Mouse (Mus musculus) heart, postnatal 0 days (tissue): Measurements from ENCODE around the gene Avpi1. TPM values are rescaled to one million over a fixed set of nuclear protein-coding genes. Genes with fewer than 3 reads are reported as not detected.

Experiments
- ATAC-seq: fragments of 200-750 bp; cut with Nextera tagmentation; 2 replicates; pipeline ENCODE4 v1.8.0; 2017; ENCODE audit warnings: low read depth, moderate number of reproducible peaks, moderate library complexity; ENCODE audit not compliant: insufficient read depth
- DNase-seq: peaks from one replicate; pipeline ENCODE4 v3.0.0-alpha.2; 2016; ENCODE audit warnings: low spot score
- H3K27ac ChIP-seq: fragments of 300-500 bp; sonication (generic); 2 replicates; pipeline ENCODE4 v1.5.1; 2014; ENCODE audit warnings: low read depth, mild to moderate bottlenecking
- H3K27me3 ChIP-seq: fragments of 300-500 bp; sonication (generic); 2 replicates; pipeline ENCODE4 v1.6.1; 2014; ENCODE audit warnings: low read length, mixed read lengths; ENCODE audit not compliant: control insufficient read depth, insufficient read depth
- H3K36me3 ChIP-seq: fragments of 300-500 bp; sonication (generic); replicated peaks from 2 replicates; pipeline ENCODE4 v1.6.1; 2014; ENCODE audit warnings: low read length, mixed read lengths; ENCODE audit not compliant: control insufficient read depth, insufficient read depth
- H3K4me1 ChIP-seq: fragments of 300-500 bp; sonication (generic); 2 replicates; pipeline ENCODE4 v1.6.1; 2014; ENCODE audit warnings: antibody characterized with exemption; ENCODE audit not compliant: control insufficient read depth, insufficient read depth
- H3K4me2 ChIP-seq: fragments of 300-500 bp; sonication (generic); 2 replicates; pipeline ENCODE4 v1.6.1; 2014; ENCODE audit warnings: low read depth, mild to moderate bottlenecking, low read length, moderate library complexity
- H3K4me3 ChIP-seq: fragments of 300-500 bp; sonication (generic); 2 replicates; pipeline ENCODE4 v1.5.1; 2014; ENCODE audit warnings: low read depth, low read length
- H3K9ac ChIP-seq: fragments of 300-500 bp; sonication (generic); replicated peaks from 2 replicates; pipeline ENCODE4 v1.6.1; 2014; ENCODE audit warnings: low read depth, low read length, mixed read lengths
- H3K9me3 ChIP-seq: fragments of 300-500 bp; sonication (generic); replicated peaks from 2 replicates; pipeline ENCODE4 v1.6.1; 2016; ENCODE audit warnings: low read length; ENCODE audit not compliant: control insufficient read depth
- CTCF ChIP-seq: IDR thresholded peaks from 2 replicates; pipeline ENCODE4 v1.5.1; 2016; ENCODE audit warnings: antibody characterized with exemption, control low read depth, low read depth
- EP300 ChIP-seq: IDR thresholded peaks from 2 replicates; pipeline ENCODE4 v1.6.1; 2016; ENCODE audit warnings: antibody characterized with exemption, low read depth
- WGBS: fragments of 180-500 bp; shearing (Covaris S2); extraction: QIAGEN DNeasy Blood & Tissue Kit; methylation state at CpG from one replicate; pipeline ENCODE4 v1.1.7; 2014; 5-methylcytosine and 5-hydroxymethylcytosine counted together
- polyA plus RNA-seq: library from polyadenylated mRNA; unstranded; fragments of >200 nt; fragmentation: Nextera tagmentation; extraction: Ambion mirVana; gene quantifications from 2 replicates; pipeline ENCODE4 v1.2.1, GENCODE M21; 2015
- total RNA-seq: library from RNA; depleted of rRNA; stranded (reverse); fragments of >200 nt; gene quantifications from 2 replicates; pipeline ENCODE4 v1.2.3, GENCODE M21; 2014; ENCODE audit warnings: low replicate concordance

Gene Avpi1
- total and polyA plus RNA-seq, 2 experiments from 2014 or later = 39.9 to 46.0 TPM

DNA sequence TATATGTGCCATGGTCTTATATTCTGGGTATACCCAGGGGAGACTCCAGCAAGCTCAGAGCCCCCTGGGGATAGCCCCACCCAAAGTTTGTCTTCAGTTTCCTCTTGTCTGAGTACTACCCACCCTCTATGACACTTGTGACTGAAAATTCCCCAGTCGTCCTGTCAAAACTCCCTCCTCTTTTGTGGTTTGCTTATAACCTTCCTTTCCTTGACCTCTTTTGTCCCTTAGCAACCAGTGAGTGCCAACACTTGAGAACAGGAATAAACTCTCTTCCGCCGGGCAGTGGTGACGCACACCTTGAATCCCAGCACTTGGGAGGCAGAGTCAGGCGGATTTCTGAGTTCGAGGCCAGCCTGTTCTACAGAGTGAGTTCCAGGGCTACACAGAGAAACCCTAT lies 15.2 kb upstream of the Avpi1 start:
- Histone ChIP-seq H3K9me3 (no peaks in the 10 kb centered on the region), H3K4me2 (no peak overlapping the region), H3K4me3 (no peak overlapping the region), H3K4me1 (peaks cover 5% of the 10 kb centered on the region), H3K36me3 (no peaks in the 10 kb centered on the region), H3K27me3 (no peaks in the 10 kb centered on the region), H3K27ac (peak overlapping the region; percentile 49), H3K9ac (no peak overlapping the region)
- ATAC-seq (no peak; the same call in 1 of the 2 replicates), DNase-seq (peak; percentile 81)
- TF ChIP-seq CTCF = no peak
- no peak for TF ChIP-seq EP300
- WGBS = 19% methylated on average over 6 of the region's 6 CpGs

DNA sequence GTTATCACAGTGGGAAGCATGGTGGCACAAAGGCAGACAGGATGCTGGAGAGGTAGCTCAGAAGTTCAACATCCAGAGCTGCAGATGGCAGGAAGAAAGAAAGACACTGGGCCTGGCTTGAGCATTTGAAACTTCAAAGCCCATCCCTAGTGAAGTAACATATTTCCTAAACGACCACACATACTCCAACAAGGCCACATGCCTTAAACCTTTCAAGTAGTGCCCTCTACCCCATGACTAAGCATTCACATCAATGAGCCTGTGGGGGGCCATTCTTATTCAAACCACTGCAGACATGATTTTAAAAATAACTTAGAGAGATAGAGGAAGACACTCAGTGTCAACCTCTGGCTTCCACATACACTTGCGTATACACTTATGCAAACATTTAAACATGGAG lies 13.9 kb upstream of the Avpi1 start:
- H3K4me3 ChIP-seq = no peak overlapping the region
- WGBS = 87% methylated on average over 2 of the region's 2 CpGs
- ATAC-seq = no peak
- H3K27ac ChIP-seq = no peak overlapping the region
- TF ChIP-seq EP300 = no peak
- no peak for TF ChIP-seq CTCF
- no peaks in the 10 kb centered on the region for H3K27me3 ChIP-seq
- H3K9ac ChIP-seq = no peak overlapping the region
- H3K36me3 ChIP-seq = no peaks in the 10 kb centered on the region
- no peak for DNase-seq
- H3K4me2 ChIP-seq = no peak overlapping the region
- H3K4me1 ChIP-seq = no peaks in the 10 kb centered on the region
- no peaks in the 10 kb centered on the region for H3K9me3 ChIP-seq

DNA sequence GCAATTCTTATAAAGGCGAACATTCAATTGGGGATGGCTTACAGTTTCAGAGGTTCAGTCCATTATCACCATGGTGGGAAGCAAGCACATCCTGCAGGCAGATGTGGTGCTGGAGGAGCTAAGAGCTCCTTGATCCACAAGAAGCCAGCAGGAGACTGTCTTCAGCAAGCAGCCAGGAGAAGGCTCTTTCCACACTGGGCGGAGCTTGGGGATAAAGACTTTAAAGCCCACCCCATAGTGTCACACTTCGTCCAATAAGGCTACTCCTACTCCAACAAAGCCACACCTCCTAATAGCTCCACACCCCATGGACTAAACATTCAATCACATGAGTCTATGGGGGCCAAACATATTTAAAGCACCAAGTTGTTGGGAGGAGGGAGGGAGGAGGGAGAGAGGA lies 13.1 kb upstream of the Avpi1 start:
- Histone ChIP-seq H3K27me3 (no peaks in the 10 kb centered on the region), H3K36me3 (no peaks in the 10 kb centered on the region), H3K4me2 (no peak overlapping the region), H3K4me1 (no peaks in the 10 kb centered on the region), H3K27ac (no peak overlapping the region), H3K9ac (no peak overlapping the region), H3K4me3 (no peak overlapping the region), H3K9me3 (no peaks in the 10 kb centered on the region)
- DNase-seq (no peak), ATAC-seq (no peak)
- TF ChIP-seq EP300 (no peak), CTCF (no peak)
- 77% methylated on average over 3 of the region's 3 CpGs for WGBS

DNA sequence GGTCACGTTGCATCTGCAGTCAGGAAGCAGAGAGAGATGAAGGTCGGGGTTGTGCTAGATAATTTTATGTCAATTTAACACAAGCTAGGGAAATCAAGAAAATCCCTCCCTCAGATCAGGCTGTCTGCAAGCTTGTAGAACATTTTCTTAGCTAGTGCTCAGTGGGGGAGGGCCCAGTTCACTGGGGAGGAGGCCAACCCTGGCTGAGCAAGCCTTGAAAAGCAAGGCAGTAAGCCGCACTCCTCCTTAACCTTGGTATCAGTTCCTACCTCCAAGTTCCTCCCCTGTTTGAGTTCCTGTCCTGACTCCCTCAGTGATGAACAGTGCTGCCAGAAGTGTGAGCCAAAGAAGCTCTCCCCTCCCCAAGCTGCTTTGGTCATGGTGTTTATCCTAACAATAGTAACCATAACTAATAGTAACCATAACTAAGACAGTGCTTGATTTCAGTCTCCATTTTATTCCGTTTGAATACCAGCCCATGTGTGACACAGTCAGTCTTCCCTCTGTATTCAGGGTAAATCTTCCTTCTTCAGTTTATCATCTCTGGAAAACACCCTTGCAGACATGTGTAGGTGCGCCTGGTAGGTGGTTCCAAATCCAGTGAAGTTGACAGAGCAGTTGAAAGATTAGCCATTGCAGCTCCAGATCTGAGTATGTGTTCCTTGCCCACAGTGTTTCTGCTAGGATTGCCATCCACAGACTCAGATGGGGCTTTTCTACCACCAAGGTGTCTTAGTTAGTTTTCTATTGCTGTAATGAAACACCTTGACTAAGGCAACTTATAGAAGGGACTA lies 11.1 kb upstream of the Avpi1 start:
- Histone ChIP-seq H3K4me2 (no peak overlapping the region), H3K4me3 (no peak overlapping the region), H3K27me3 (no peaks in the 10 kb centered on the region), H3K27ac (no peak overlapping the region), H3K36me3 (no peaks in the 10 kb centered on the region), H3K9ac (no peak overlapping the region), H3K9me3 (no peaks in the 10 kb centered on the region), H3K4me1 (no peaks in the 10 kb centered on the region)
- ATAC-seq (no peak), DNase-seq (no peak)
- WGBS = 73% methylated on average over 5 of the region's 5 CpGs
- no peak for TF ChIP-seq CTCF
- TF ChIP-seq EP300 = no peak

DNA sequence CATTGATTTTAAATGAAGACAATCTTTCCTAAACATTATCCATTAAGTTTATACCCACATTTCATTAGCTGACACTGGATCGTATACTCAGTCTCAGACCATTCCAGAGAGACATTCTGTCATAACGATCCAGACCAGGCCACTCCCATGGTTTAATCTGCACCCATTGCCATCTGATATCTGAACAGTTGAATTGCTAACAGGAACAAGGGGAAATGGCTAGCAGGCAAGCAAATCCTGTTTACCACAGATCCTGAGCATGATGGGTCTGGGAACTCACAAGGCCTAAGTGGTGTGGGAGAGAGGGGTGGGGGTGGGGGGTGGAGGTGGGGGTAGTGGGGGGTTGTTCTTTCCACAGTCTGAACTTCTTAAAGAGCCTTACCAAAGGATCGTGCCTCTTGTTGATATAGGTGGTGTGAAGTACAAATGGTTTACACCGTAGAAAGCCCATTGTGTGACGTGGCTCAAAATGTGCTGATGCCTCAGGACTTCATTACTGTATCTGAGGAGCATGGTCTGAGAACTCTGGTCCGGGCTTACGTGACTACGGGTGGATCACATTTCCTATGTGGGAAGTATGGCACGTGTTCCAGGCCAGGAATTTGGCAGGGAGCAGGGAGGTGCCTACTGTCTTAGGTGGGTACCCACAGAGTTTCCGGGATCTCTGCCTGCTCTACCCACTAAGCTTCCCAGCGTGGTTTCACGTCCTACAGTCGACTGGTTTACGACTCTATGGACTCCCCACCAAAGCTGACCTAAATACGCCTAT lies 9.8 kb upstream of the Avpi1 start:
- Histone ChIP-seq H3K27ac (no peak overlapping the region), H3K36me3 (no peaks in the 10 kb centered on the region), H3K27me3 (no peaks in the 10 kb centered on the region), H3K4me1 (no peaks in the 10 kb centered on the region), H3K4me2 (no peak overlapping the region), H3K9ac (no peak overlapping the region), H3K4me3 (no peak overlapping the region), H3K9me3 (no peaks in the 10 kb centered on the region)
- WGBS = 77% methylated on average over 15 of the region's 15 CpGs
- DNase-seq = no peak
- ATAC-seq = no peak
- no peak for TF ChIP-seq EP300
- TF ChIP-seq CTCF = no peak
